Mouse (Mus musculus) lung, adult 2 months (tissue): ENCODE measurements at regions not wholly inside any gene's neighbourhood (a gene's known extent, or its start where the extent isn't known, plus 50 kb on each side); places are given as distances from the start of the nearest gene placed in this dataset.

Experiments
- DNase-seq: peaks from one replicate; pipeline ENCODE4 v3.0.0; 2022
- H3K4me1 ChIP-seq: fragments of 200-500 bp; 2 replicates; pipeline ENCODE4 v1.6.1; 2011; ENCODE audit warnings: low read length; ENCODE audit not compliant: control insufficient read depth, insufficient read depth
- H3K4me3 ChIP-seq: fragments of 200-500 bp; replicated peaks from 2 replicates; pipeline ENCODE3; 2011; ENCODE audit warnings: low read depth, mild to moderate bottlenecking, control low read depth, low read length; ENCODE audit errors: extremely low read depth
- CTCF ChIP-seq: fragments of 200-500 bp; IDR thresholded peaks from 2 replicates; pipeline ENCODE4 v1.5.1; 2011; ENCODE audit warnings: mild to moderate bottlenecking, low read length, control low read depth; ENCODE audit not compliant: insufficient read depth
- POLR2A ChIP-seq: fragments of 200-500 bp; IDR thresholded peaks from 2 replicates; pipeline ENCODE4 v1.6.1; 2011; ENCODE audit warnings: low read depth, mild to moderate bottlenecking, control low read depth, low read length, borderline replicate concordance; ENCODE audit errors: extremely low read depth
- WGBS: fragments of 180-500 bp; shearing (Covaris S2); methylation state at CpG from one replicate; pipeline ENCODE4 v1.1.7; 2018; 5-methylcytosine and 5-hydroxymethylcytosine counted together

DNA sequence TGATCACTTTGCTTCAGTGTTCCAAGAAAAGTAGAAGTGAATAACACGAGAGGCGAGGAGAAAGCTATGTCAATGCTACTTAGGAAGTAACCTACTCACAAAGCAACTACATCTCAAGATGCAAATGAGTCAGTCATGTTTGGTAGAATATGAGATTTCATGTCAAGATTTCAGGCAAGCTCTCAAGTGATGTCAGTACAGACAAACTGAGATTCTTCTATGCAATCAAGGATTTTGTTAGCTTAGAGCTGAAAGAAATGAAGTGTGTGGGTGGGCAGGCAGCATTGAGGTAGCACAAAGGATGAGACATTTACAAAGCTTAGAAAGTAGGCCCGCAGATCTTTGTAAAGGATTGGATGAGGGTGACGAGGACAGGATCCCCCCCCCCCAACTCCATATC is 480.0 kb upstream of the Syt1 start:
- TF ChIP-seq POLR2A = no peak
- TF ChIP-seq CTCF = no peak
- H3K4me3 ChIP-seq = no peak overlapping the region
- 82% methylated on average over 4 of the region's 4 CpGs for WGBS
- DNase-seq = no peak
- H3K4me1 ChIP-seq = no peaks in the 10 kb centered on the region

DNA sequence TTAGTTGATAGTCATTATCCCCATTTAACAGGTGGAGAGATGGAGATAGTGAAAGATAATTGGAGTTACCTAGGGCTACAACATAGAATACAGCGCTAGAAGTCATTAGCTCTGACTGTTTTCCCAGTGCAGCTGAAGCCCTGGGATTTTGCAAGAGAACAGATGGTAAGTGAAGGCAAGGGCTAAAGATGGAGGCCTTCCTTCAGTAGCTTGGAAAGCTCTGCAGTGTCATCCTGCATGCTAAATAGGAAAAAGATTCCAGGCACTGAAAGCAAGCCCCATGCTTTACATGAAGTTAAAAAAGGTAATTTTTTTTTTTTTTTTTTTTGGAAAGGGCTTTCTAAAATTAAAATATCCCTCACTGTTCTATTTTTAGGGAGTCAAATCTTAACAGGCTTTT is 477.2 kb upstream of the Syt1 start:
- no peak for DNase-seq
- TF ChIP-seq CTCF (no peak), POLR2A (no peak)
- no peak overlapping the region for H3K4me3 ChIP-seq
- H3K4me1 ChIP-seq = no peaks in the 10 kb centered on the region
- 98% methylated on average over 1 of the region's 1 CpGs for WGBS

DNA sequence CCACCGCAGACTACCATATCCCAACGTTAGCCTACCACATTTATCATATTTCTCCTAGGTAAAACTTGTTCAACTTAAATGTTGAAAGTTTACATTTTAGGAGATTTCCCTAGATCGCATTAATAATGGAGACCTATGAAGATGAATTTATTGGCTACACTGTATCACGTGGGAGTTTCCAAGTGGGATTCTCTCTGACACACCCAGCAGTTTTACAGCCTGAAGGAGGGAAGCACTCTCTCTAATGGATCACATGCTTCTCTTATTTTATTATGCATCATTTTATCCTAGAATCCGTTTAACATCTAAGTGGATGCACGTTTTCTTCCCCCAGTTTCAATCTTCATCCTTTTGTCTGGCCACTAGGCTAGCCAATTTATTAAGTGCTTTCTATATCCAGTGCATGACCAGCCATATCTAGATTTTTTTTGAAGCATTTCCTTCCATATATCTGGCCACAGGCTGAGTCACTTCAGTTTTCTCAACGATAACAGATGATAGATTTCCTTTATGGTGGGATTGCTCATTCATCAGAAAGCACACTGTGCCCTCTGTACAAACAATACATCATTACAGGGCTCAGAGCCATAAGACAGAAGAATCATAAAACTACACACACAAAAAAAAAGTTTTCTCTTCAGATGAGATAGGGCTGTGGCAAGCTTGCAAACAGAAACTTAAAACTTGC is 476.3 kb upstream of the Syt1 start:
- H3K4me1 ChIP-seq = no peaks in the 10 kb centered on the region
- no peak for DNase-seq
- TF ChIP-seq POLR2A (no peak), CTCF (no peak)
- WGBS = 71% methylated on average over 7 of the region's 7 CpGs
- no peak overlapping the region for H3K4me3 ChIP-seq

- TF ChIP-seq CTCF = no peak
- TF ChIP-seq POLR2A = no peak
- H3K4me3 ChIP-seq = no peak overlapping the region
- no peaks in the 10 kb centered on the region for H3K4me1 ChIP-seq
- DNase-seq = no peak
Observed at GRCm38 (mm10) chr10:109480551-109480950, 469.8 kb upstream of the Syt1 start.

- DNase-seq = no peak
- no peak for TF ChIP-seq POLR2A
- WGBS = 72% methylated on average over 5 of the region's 5 CpGs
- Histone ChIP-seq H3K4me3 (no peak overlapping the region), H3K4me1 (no peaks in the 10 kb centered on the region)
Observed at GRCm38 (mm10) chr10:109479941-109480340, 469.2 kb upstream of the Syt1 start.

DNA sequence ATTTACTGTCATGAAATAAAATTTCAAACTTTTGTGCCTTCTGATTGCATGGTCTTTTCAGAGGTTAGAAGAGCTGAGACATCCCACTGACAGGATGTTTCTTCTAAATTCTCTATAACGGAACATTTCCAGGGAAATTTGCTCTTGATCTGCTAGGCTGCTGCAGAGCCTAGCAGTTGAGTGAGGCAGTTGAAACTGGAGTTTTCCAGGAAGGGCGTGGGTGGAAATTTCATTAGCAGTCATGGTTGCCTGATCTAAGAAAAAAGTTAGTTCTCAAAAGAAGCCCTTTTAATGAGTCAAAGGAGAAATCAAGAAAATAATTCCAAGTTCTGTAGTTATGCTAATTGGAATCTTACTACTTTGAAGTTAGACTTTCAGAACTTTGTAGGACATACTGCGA is 455.7 kb upstream of the Syt1 start:
- Histone ChIP-seq H3K4me1 (no peaks in the 10 kb centered on the region), H3K4me3 (no peak overlapping the region)
- TF ChIP-seq CTCF (no peak), POLR2A (no peak)
- WGBS = 77% methylated on average over 3 of the region's 3 CpGs
- no peak for DNase-seq

- DNase-seq = no peak
- Histone ChIP-seq H3K4me3 (no peak overlapping the region), H3K4me1 (no peaks in the 10 kb centered on the region)
- 74% methylated on average over 4 of the region's 4 CpGs for WGBS
- TF ChIP-seq CTCF (no peak), POLR2A (no peak)
Observed at GRCm38 (mm10) chr10:109431112-109431511, 420.3 kb upstream of the Syt1 start.

DNA sequence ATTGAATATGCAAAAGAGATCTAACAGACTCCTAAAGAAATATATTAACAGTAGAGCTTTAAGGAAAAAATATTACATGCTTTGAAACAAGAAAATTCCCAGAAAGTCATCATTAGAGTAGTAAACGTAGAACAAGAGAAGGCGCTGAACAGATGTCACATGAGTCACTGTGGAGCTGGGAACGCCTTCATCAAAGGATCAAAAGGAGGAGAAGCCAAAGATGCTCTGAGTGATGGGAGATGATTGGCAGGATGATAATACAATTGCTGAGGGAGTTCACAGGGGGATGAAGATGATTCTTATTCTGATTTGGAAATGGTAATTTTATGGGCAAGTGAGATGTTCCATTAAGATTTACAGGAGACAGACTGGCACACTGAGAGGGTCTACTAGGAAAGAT is 417.1 kb upstream of the Syt1 start:
- no peak for TF ChIP-seq CTCF
- TF ChIP-seq POLR2A = no peak
- H3K4me1 ChIP-seq = no peaks in the 10 kb centered on the region
- DNase-seq = no peak
- 83% methylated on average over 3 of the region's 3 CpGs for WGBS
- no peak overlapping the region for H3K4me3 ChIP-seq

DNA sequence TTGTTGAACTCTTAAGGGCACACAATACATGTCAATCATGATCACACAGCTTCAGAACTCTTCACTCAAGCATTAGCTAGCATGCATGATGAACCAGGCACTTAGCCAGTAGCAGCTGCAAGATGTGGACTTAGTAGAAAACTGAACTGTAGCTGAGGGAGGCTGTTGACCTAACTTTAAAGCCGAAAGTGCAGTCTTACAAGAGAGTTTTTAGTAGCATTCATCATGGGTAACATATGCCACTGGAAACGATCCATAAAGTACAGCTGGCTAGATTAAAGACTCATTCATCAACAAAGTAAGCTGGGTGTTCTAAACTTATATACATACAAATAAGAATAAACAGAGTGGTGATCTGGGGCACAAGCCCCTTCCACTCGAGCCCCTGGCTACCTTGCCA is 396.2 kb upstream of the Syt1 start:
- DNase-seq = no peak
- 48% methylated on average over 3 of the region's 3 CpGs for WGBS

DNA sequence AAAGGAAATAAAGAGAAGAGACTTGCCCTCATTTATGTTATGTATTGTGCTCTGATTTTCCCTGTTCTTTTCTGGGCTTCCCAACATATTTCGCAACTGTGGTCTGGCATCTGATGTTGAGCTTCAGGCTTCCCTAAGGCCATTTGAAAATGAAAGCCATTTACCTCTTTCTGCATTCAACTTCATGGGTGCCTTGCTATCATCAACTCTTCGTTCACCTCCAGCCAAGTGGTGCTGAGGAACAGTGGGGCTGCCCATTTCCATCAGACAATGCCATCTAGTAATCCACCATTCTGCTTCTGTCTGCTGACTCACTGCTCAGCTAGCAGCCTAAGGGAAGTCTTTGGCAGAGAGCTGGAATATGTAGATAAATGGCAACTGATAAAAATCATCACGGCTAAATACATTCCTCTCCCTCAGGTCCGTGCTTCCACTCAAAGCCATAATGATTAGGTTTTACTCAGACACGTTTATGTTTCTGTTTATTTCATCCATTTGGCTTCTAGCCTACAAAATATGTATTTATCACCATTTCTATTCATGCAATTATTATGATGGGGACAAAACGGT is 394.4 kb upstream of the Syt1 start:
- Histone ChIP-seq H3K4me3 (no peak overlapping the region), H3K4me1 (no peaks in the 10 kb centered on the region)
- TF ChIP-seq CTCF (no peak), POLR2A (no peak)
- 71% methylated on average over 6 of the region's 6 CpGs for WGBS
- DNase-seq = no peak

More for the DNA sequence above, 396.2 kb upstream of the Syt1 start:
- Histone ChIP-seq H3K4me1 (no peaks in the 10 kb centered on the region), H3K4me3 (no peak overlapping the region)
- no peak for TF ChIP-seq POLR2A
- TF ChIP-seq CTCF = no peak
